Mouse (Mus musculus) splenic B cell, adult 2 months (primary cell): ENCODE data around the gene Xdh.

Experiments used
- DNase-seq: peaks from one replicate; pipeline ENCODE4 v3.0.0-alpha.2; 2011; ENCODE audit warnings: low read depth, low spot score
- H3K27me3 ChIP-seq: 2 replicates; pipeline ENCODE4 v1.6.1; 2012; ENCODE audit warnings: mild to moderate bottlenecking, low read length, moderate library complexity, mixed read lengths; ENCODE audit not compliant: control insufficient read depth, poor library complexity, insufficient read depth, severe bottlenecking
- H3K36me3 ChIP-seq: 2 replicates; pipeline ENCODE4 v1.6.1; 2012; ENCODE audit warnings: mild to moderate bottlenecking, low read length, moderate library complexity, mixed read lengths; ENCODE audit not compliant: control insufficient read depth, poor library complexity, insufficient read depth, severe bottlenecking

The Xdh gene

DNA sequence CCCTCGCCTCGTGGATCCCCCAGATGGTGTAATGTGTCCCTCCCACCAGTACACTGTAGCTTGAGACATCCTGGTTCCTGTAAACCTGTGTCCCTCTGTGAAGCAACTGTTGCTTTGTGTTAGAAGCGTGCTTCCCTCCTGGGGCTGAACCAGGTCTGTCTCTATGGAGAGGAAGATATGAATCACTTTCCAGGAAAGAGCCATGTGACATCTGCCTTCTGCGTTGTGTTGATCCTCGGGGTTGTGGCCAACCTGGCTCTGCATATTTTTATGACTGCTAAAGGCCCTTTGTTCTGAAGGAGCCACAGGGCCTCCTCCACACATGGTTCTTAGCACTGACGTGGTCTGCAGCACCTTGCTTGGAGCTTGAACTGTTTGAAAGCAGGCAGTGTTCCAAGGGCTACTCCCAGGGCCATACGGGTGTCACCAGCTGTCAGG lies 31.0 kb downstream of the Xdh start:
- Histone ChIP-seq H3K36me3 (no peaks in the 10 kb centered on the region), H3K27me3 (no peaks in the 10 kb centered on the region)
- DNase-seq: no peak

DNA sequence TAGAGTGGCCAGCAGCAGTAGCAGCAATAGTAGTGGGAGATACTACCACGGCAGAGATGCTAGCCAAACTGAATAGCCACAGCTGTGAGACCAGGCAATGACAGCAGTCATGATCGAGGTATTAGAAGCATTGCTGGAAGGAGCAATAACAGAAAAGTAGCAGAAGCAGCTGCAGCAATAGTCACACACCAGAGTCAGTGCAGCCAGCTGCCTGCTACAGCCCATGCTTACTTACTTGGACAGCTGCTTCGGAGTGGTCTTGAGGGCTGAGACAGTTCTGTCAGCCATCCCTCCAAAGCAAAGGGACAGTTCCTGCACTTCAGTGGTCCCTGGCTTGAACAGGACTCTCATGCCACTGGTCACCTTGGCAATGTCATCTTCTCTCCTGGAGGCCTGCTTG lies 31.9 kb downstream of the Xdh start:
- DNase-seq: no peak
- Histone ChIP-seq H3K36me3 (no peaks in the 10 kb centered on the region), H3K27me3 (no peaks in the 10 kb centered on the region)

DNA sequence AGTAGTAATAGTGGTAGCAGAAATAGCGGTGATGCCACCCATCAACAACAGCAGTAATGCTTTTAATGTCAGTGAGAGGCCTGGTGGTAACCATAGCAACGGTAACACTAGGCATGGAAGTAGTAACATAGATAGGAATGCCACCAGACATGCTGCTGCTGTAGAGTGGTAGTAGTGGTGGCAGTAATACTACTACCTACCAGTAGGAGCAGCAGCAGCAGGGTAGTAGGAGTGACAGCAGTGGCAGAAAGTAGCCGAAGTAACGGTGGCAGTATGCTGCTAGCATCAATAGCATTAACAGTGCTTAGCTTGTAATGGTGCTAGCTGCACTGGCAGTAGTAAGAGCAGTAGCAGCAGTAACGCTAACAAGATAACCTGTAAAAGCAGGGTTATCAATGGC lies 32.3 kb downstream of the Xdh start:
- DNase-seq: peak; percentile 13
- no peaks in the 10 kb centered on the region for H3K27me3 ChIP-seq
- no peaks in the 10 kb centered on the region for H3K36me3 ChIP-seq

DNA sequence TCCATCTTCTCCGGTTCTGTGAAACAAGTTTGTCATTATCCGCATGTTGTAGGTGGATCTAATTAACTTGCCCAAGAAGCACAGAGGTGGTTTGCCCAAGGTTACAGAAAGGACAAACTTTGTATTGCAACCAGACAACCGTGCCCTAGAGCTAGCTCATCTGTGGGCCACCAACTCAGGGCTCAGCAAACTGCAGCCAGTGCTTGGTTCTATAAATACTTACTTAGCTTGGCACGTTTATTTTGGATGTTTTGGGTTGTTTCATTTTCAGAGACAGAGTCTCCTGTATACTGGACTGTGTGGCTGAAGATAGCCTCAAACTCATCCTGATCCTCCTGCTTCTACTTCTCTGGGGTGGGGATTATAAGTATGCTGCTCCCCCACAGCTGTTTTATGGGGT lies 35.3 kb downstream of the Xdh start:
- Histone ChIP-seq H3K36me3 (no peaks in the 10 kb centered on the region), H3K27me3 (no peaks in the 10 kb centered on the region)
- no peak for DNase-seq

DNA sequence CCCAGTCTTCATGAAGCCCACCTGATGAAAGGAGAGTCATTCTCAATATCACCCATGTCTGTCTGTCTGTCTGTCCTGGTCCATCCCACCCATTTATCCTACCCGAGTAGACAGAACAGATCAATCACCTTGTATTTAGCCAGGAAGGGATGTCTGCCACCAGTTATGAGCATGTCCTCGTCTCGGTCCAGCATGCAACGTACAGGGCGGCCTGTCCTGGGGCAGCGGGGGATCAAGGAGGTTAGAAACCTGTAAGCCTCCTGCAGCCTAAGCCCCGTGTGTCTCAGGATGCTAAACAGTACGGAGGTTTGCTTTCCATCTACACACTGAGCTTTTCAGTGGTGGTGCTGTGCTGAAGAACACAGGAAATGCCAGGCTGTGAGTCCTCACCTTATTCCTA lies 43.9 kb downstream of the Xdh start:
- H3K27me3 ChIP-seq: no peaks in the 10 kb centered on the region
- no peaks in the 10 kb centered on the region for H3K36me3 ChIP-seq
- DNase-seq: no peak

DNA sequence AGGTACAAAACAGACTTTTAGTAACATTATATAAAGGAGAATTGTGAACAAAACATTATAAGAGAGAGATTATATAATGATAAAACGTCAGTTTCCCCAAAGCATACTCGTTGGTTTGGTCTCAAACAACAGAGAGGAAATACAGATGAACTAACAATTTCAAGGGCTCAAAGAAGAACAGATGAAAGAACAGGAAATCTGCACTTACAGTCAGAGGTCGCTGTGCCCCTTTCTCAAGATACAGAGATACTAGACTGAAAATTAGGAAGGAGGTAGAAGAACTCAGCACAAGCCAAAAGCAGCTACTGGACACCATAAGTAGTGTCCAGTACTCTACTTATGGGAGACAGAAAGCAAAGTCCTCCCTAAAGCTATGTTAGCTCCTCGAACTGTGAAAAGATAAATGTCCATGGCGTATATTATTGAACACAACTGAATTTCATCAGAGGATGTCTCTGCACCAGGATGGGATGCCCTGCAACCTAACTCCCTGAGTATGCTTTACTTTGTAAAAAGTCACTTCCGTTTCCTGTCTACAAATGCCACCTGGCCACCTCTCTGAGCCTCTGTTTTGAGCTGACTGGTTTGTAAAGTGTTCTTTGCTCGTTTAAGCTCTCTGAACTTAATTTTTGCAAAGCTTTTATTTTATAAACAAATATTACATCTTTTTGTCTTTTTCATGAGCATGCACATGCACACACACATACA lies 44.8 kb downstream of the Xdh start:
- no peak for DNase-seq
- H3K36me3 ChIP-seq: no peaks in the 10 kb centered on the region
- H3K27me3 ChIP-seq: no peaks in the 10 kb centered on the region

DNA sequence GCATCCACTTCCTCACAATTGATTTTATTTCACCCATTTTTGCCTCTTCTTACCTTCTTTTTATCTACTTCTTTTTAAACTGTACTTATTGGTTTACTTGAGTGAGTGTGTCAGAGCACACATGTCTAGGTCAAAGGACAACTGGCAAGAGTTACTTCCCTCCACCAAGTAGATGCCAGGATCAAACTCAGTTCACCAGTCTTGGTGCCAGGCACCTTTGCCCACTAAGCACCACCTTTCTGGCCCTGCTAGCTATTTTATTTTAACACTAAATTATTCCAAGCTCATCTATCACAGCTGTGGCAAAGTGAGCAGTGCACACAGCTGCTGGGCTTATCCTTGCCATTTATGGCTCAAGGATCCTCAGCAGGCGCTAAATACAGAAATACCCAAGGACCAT lies 46.9 kb downstream of the Xdh start:
- H3K27me3 ChIP-seq: no peaks in the 10 kb centered on the region
- no peak for DNase-seq
- no peaks in the 10 kb centered on the region for H3K36me3 ChIP-seq

DNA sequence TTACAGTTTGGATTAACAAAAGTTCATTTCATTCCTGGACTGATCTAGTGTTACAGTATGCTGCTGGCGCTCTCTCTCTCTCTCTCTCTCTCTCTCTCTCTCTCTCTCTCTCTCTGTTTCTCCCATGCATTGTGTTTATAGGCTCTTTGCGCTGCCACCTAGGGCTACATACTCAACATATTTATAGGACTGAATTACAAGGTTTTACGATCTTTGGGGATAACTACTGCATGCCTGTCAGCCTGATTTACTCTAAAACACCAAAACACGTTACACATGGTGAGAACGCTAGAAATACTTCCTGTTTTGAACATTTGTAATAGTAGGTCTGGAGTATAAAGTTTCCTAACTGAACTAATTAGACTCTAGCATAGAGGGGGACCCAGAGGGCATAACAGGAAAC lies 47.8 kb downstream of the Xdh start:
- Histone ChIP-seq H3K36me3 (no peaks in the 10 kb centered on the region), H3K27me3 (no peaks in the 10 kb centered on the region)
- DNase-seq: peak; percentile 19

DNA sequence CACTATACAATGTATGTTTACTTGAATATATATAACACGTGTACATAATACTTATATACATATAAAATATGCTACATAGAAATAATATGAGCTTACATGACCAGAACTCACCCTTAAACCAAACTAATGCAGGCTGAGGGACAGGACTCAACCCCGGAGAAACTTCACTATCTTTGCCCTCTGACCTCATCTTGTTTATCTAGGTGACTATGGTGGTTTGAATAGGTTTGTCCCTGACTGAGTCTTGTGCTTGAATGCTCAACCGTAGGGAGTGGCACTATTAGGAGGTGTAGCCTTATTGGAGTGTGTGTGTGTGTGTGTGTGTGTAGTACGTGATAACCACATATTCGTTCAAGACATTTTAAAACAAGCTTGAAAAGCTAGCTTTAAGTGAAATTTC lies 55.6 kb downstream of the Xdh start:
- DNase-seq: no peak
- H3K27me3 ChIP-seq: no peaks in the 10 kb centered on the region
- no peaks in the 10 kb centered on the region for H3K36me3 ChIP-seq

DNA sequence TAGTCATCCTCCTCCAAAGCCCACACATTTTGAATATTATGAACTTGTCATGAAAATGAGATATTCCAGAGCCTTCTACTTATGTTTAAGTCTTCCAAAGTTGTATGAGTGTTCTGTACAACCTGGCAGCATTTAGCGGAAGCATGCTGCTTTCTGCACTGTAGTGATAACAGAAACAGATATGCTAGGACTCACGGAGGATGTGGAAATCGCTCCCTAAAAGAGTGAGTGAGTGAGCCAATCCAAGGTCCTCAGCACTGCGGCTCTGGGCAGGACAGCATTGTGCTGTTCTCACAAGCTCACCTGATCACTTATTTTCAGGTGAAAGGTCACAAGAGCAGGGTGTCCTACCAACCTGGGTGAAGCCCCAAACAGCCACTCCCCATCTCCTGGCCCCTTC lies 56.2 kb downstream of the Xdh start:
- Histone ChIP-seq H3K27me3 (no peaks in the 10 kb centered on the region), H3K36me3 (no peaks in the 10 kb centered on the region)
- no peak for DNase-seq

DNA sequence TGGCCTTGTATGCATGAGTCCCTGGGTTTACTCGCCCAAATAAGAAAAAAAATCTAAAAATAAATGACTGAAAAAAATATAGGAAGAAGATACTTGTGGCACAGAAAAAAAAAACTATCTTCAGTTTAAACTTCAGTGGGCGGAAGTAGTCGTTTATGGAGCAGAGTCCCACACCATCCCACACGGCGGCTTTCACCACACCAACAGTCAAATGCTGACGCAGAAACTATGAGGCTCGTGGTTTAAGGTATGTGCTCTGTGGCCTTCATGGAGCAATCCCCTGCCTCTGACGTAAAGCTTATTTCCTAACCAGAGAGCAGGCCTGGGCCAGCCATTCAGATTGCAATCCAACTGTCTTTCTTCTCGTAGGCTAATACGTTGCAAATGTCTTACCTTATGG lies 56.8 kb downstream of the Xdh start:
- Histone ChIP-seq H3K36me3 (no peaks in the 10 kb centered on the region), H3K27me3 (no peaks in the 10 kb centered on the region)
- DNase-seq: peak; percentile 39

DNA sequence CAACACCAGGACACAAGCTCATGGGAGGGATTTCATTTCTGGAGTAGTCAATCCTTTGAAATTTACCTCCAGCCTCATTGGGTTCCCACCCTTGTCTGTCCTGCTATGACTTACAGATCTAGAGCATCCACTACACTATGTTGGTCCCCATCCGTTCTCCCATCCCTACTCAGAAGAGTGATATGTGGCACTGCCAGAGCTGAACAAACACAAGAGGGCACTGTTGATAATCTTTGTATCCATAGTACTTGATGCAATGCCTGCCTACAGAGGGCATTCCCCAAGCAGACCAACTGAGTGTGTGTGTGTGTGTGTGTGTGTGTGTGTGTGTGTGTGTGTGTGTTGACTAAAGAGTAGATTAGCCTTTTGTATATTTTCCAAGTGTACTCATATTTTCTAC lies 58.4 kb downstream of the Xdh start:
- H3K27me3 ChIP-seq: no peaks in the 10 kb centered on the region
- H3K36me3 ChIP-seq: no peaks in the 10 kb centered on the region
- DNase-seq: peak; percentile 54

DNA sequence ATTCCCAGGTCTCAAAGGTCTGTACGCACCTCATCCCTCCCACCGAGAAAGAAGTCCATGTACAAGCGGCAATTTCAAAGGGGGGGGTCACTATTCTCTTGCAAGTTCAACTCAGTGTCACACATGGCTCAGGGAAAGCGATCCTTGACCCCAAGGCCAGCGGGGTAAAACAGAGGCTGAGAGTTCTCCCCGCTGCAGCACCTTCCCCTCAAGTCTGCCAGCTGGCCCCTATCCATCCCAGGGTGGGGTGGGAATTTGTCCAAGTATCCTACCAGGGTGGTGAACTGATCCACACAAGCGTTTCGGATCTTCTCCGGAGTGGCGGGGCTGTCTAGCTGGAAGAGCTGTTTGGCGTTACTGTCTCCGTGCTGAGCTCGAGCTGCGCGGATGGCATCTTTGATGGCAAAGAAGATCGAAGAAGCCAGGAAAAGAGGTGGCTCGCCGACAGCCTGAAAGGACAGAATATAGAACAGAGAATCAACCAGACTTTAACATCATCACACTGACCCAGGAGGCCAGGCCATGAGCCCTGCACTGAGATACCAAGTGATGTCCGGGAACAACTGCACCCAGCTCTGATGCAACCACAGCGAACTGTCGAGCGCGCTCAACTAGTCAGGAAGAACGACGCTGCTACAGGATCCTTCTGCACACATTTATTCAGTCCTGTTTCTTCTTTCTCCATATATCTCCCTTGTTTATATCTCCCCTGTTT lies 63.8 kb downstream of the Xdh start:
- no peak for DNase-seq
- H3K27me3 ChIP-seq: no peaks in the 10 kb centered on the region

DNA sequence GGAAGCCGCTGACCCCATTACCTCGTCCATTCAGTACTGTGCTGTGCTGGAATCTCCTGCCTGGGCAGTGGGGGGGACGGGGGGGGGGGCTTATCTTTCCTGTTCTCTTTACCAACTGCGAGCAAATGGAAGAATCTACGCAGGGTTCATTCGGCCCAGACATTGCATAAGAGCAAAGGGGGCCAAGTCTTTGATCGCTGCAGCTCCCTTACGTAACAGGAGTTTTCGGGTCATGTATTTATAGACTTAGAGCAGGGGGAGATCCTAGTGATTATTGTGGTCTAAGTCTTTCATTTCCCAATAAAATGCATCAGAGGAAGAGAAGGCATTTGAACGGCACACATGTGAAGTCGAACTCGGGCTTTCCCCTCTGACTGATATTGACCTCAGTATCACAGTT lies 66.7 kb downstream of the Xdh start:
- no peak for DNase-seq
- no peaks in the 10 kb centered on the region for H3K27me3 ChIP-seq
- no peaks in the 10 kb centered on the region for H3K36me3 ChIP-seq

More for the DNA sequence above, 63.8 kb downstream of the Xdh start:
- no peaks in the 10 kb centered on the region for H3K36me3 ChIP-seq

DNA sequence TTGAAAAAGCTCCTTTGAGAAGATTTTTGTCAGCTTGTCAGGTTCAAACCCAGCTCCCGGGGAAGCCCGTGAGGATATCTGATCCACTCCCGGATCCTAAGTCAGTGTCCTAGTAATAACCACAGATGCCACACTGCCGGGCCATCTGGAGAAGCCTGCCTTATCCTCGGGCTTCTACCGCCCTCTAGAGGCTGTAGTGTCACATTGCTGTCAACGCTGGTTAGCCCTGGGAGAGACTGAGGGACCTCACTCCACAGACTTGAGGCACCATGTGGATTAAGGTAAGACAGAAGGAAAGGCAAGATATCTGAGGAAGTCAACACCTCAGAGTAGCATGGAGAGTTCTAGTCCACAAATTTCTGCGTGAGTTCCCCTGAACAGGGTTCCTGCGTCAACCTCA lies 67.8 kb downstream of the Xdh start:
- Histone ChIP-seq H3K27me3 (no peaks in the 10 kb centered on the region), H3K36me3 (no peaks in the 10 kb centered on the region)
- DNase-seq: peak; percentile 80

DNA sequence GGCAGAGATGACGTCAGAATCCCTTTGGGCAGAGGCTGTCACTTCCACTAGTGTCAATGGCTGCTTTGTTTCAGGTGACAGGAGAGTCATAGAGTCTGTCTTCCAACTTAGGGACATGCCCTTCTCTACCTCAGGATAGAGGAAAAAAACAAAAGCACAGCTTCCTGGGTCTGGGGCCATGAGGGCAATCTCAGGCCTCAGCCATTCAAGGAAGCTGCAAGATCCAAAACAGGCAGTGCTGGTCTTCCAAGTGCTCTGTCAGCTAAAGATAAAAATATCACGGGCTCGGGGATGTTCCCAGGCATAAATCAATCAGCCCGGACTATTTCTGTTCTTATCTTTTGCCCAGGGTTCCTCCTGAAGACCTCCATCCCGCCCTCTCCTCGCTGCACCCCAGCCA lies 68.7 kb downstream of the Xdh start:
- H3K27me3 ChIP-seq: no peaks in the 10 kb centered on the region
- no peak for DNase-seq

More for the DNA sequence above, 68.7 kb downstream of the Xdh start:
- H3K36me3 ChIP-seq: no peaks in the 10 kb centered on the region
